Mouse (Mus musculus): ENCODE measurements at regions not wholly inside any gene's neighbourhood (a gene's known extent, or its start where the extent isn't known, plus 50 kb on each side); places are given as distances from the start of the nearest gene placed in this dataset.

- no peak for TF ChIP-seq USF1 (IDR thresholded peaks at IDR 0.05; ENCODE audit: low read depth)
- no peak for TF ChIP-seq CTCF (IDR thresholded peaks at IDR 0.05; ENCODE audit: control insufficient read depth, insufficient read depth, insufficient read length)
- TF ChIP-seq MAX (IDR thresholded peaks at IDR 0.05), result no peak
- TF ChIP-seq MYOD1 (IDR thresholded peaks at IDR 0.05; ENCODE audit: control insufficient read depth, insufficient read length, low read depth), result peak; percentile 92
Measured at GRCm38 (mm10) chr6:31158648-31159047, 199.8 kb upstream of the Klf14 start.

All from C2C12 (cell line).